Mouse (Mus musculus) liver, embryonic 14.5 days (tissue): ENCODE data around the gene Ugt1a7c. TPM values are rescaled to one million over a fixed set of nuclear protein-coding genes. Genes with fewer than 3 reads are reported as not detected.

Experiments
- ATAC-seq: fragments of 200-750 bp; cut with Nextera tagmentation; 2 replicates; pipeline ENCODE4 v1.8.0; 2017; ENCODE audit warnings: moderate number of reproducible peaks, mild to moderate bottlenecking, moderate library complexity; ENCODE audit not compliant: insufficient read depth
- DNase-seq, 3 experiments: peaks; one replicate each; pipeline ENCODE4 v3.0.0-alpha.2; 2012 to 2013; ENCODE audit warnings: low read depth in 3 of 3, low spot score in 3 of 3
- H3K27ac ChIP-seq: fragments of 300-500 bp; sonication (generic); 2 replicates; pipeline ENCODE4 v1.5.1; 2014; ENCODE audit warnings: moderate library complexity, mild to moderate bottlenecking, control low read depth, inconsistent platforms
- H3K27me3 ChIP-seq: fragments of 300-500 bp; sonication (generic); 2 replicates; pipeline ENCODE4 v1.6.1; 2014; ENCODE audit warnings: mild to moderate bottlenecking, low read length, moderate library complexity; ENCODE audit not compliant: control insufficient read depth, insufficient read depth
- H3K36me3 ChIP-seq: fragments of 300-500 bp; sonication (generic); replicated peaks from 2 replicates; pipeline ENCODE4 v1.6.1; 2014; ENCODE audit warnings: low read depth; ENCODE audit not compliant: control insufficient read depth, insufficient read depth
- H3K4me1 ChIP-seq, 2 experiments: fragments of 200-500 bp in 1 of 2; fragments of 300-500 bp in 1 of 2; sonication (generic) in 1 of 2; replicated peaks; 2 replicates each; pipeline ENCODE4 v1.6.1; 2012 to 2014; ENCODE audit warnings: antibody characterized with exemption in 1 of 2, inconsistent platforms in 1 of 2, low read length in 1 of 2; ENCODE audit not compliant: control insufficient read depth in 2 of 2, insufficient read depth in 2 of 2
- H3K4me2 ChIP-seq: fragments of 300-500 bp; sonication (generic); 2 replicates; pipeline ENCODE4 v1.6.1; 2014; ENCODE audit warnings: low read depth, mild to moderate bottlenecking, control low read depth, moderate library complexity
- H3K4me3 ChIP-seq, 2 experiments: fragments of 200-500 bp in 1 of 2; fragments of 300-500 bp in 1 of 2; sonication (generic) in 1 of 2; 2 replicates each; pipeline ENCODE4 v1.5.1; 2012 to 2014; ENCODE audit warnings: low read depth in 2 of 2, low read length in 2 of 2, mild to moderate bottlenecking in 2 of 2, control low read depth in 1 of 2, inconsistent platforms in 1 of 2, moderate library complexity in 1 of 2; ENCODE audit not compliant: insufficient read depth in 1 of 2
- H3K9ac ChIP-seq: fragments of 300-500 bp; sonication (generic); replicated peaks from 2 replicates; pipeline ENCODE4 v1.6.1; 2014; ENCODE audit warnings: mild to moderate bottlenecking, control low read depth, moderate library complexity
- H3K9me3 ChIP-seq: fragments of 300-500 bp; sonication (generic); 2 replicates; pipeline ENCODE4 v1.6.1; 2016; ENCODE audit warnings: low read length, mixed read lengths; ENCODE audit not compliant: control insufficient read depth
- CTCF ChIP-seq: IDR thresholded peaks from 2 replicates; pipeline ENCODE4 v1.5.1; 2016; ENCODE audit warnings: antibody characterized with exemption, low read depth, control low read depth
- EP300 ChIP-seq: IDR thresholded peaks from 2 replicates; pipeline ENCODE4 v1.6.1; 2016; ENCODE audit warnings: antibody characterized with exemption, low read depth
- WGBS: fragments of 180-500 bp; shearing (Covaris S2); extraction: QIAGEN DNeasy Blood & Tissue Kit; methylation state at CpG from one replicate; pipeline ENCODE4 v1.1.7; 2014; ENCODE audit not compliant: insufficient replicate concordance; 5-methylcytosine and 5-hydroxymethylcytosine counted together
- polyA plus RNA-seq, 2 experiments: library from polyadenylated mRNA; depleted of rRNA in 1 of 2; stranded (reverse) in 1 of 2; unstranded in 1 of 2; fragments of >200 nt; fragmentation: Nextera tagmentation in 1 of 2; extraction: Ambion mirVana in 1 of 2; gene quantifications; 2 replicates each; pipeline versions ENCODE4 v1.2.1 to v1.2.3; 2012 to 2014

Gene Ugt1a7c
- polyA plus RNA-seq, 2 experiments, result 1.1 to 1.8 TPM

DNA sequence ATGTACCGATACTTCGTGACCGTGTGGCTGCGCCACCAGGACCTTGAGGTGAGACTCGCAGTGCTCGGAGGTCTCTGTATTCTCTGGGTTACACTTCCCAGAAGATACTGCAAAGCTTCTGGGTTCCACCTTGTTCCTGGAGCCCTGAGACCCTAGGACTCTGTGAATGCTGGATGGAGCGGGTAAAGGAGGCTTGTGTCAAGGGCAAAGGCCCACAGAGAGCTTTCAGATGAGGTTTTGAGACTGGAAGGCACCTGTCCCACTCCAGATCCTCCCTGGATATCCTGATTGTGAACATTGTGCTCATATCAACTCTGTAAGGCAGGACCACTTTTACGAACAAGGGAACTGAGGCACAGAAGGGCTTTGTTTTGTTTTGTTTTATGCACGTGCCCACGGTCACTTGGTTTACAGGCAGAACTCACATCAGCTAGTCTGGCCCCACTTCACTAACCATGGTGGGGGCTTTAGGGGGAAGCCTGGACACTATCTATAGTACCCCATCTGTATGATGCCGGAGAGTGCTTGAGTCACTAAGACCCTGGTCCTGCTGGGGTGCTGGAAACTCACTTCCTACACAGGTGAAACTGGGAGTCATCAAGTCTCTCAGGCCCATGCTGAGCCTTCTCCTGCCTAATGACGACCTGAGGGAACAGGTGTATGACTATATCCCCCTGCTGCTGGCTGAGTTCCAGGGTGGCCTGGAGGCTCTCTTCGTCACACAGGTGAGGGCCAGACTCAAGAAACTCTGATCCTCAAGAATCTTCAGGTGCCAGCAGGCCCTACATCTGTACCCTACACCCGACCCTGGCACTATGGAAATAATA, 138.8 kb downstream of the Ugt1a7c start:
- H3K4me3 ChIP-seq, result no peak overlapping the region
- H3K9me3 ChIP-seq, result peaks cover 33% of the 10 kb centered on the region
- 49% methylated on average over 14 of the region's 14 CpGs for WGBS
- no peak overlapping the region for H3K27ac ChIP-seq
- no peak for TF ChIP-seq EP300
- no peak for TF ChIP-seq CTCF
- no peak overlapping the region for H3K9ac ChIP-seq
- no peaks in the 10 kb centered on the region for H3K36me3 ChIP-seq
- H3K4me2 ChIP-seq, result no peak overlapping the region
- H3K4me1 ChIP-seq, result no peaks in the 10 kb centered on the region
- ATAC-seq (no peak), DNase-seq (no peak)
- H3K27me3 ChIP-seq, result no peaks in the 10 kb centered on the region

DNA sequence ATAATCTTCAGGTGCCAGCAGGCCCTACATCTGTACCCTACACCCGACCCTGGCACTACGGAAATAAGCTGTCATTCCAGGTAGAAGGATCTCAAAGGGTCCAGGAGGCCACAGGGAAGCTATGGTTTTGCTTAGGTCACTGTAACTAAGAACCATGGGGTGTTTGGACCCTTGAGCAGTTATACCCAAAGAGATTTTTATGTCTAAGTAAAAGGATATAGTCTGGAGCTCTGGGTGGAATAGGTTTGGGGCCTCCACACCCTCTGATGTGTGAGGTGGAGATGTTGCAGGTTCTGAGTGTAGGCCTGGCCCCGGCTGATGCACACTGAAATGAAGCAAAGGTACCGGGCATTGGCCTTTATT, 139.4 kb downstream of the Ugt1a7c start:
- Histone ChIP-seq H3K27ac (no peak overlapping the region), H3K4me3 (no peak overlapping the region), H3K4me2 (no peak overlapping the region), H3K9ac (no peak overlapping the region), H3K4me1 (no peaks in the 10 kb centered on the region), H3K9me3 (peaks cover 35% of the 10 kb centered on the region), H3K27me3 (no peaks in the 10 kb centered on the region), H3K36me3 (no peaks in the 10 kb centered on the region)
- WGBS, result 44% methylated on average over 4 of the region's 4 CpGs
- no peak for TF ChIP-seq EP300
- TF ChIP-seq CTCF, result no peak
- ATAC-seq, result no peak
- no peak for DNase-seq

GRCm38 (mm10) chr1:88234646-88235045, 139.8 kb downstream of the Ugt1a7c start:
- Histone ChIP-seq H3K4me1 (no peaks in the 10 kb centered on the region), H3K4me3 (no peak overlapping the region), H3K9me3 (peaks cover 33% of the 10 kb centered on the region), H3K27me3 (no peaks in the 10 kb centered on the region), H3K4me2 (no peak overlapping the region), H3K9ac (no peak overlapping the region), H3K27ac (no peak overlapping the region), H3K36me3 (no peaks in the 10 kb centered on the region)
- ATAC-seq (no peak), DNase-seq (no peak)
- 27% methylated on average over 5 of the region's 5 CpGs for WGBS
- no peak for TF ChIP-seq CTCF
- no peak for TF ChIP-seq EP300

- no peak for DNase-seq
- H3K36me3 ChIP-seq, result no peaks in the 10 kb centered on the region
- WGBS, result 48% methylated on average over 11 of the region's 11 CpGs
- peaks cover 36% of the 10 kb centered on the region for H3K9me3 ChIP-seq
- H3K4me2 ChIP-seq, result no peak overlapping the region
- TF ChIP-seq EP300, result no peak
- no peak for TF ChIP-seq CTCF
- H3K9ac ChIP-seq, result no peak overlapping the region
- H3K27me3 ChIP-seq, result no peaks in the 10 kb centered on the region
- no peaks in the 10 kb centered on the region for H3K4me1 ChIP-seq
- H3K27ac ChIP-seq, result no peak overlapping the region
- H3K4me3 ChIP-seq, result no peak overlapping the region
- ATAC-seq, result peak; percentile 12; the same call in 1 of the 2 replicates
These were observed 140.4 kb downstream of the Ugt1a7c start for GRCm38 (mm10) chr1:88235046-88235893.

GRCm38 (mm10) chr1:88235894-88236415, 141.1 kb downstream of the Ugt1a7c start:
- TF ChIP-seq CTCF (no peak), EP300 (no peak)
- no peaks in the 10 kb centered on the region for H3K36me3 ChIP-seq
- H3K9me3 ChIP-seq, result peaks cover 43% of the 10 kb centered on the region
- 37% methylated on average over 4 of the region's 4 CpGs for WGBS
- no peak overlapping the region for H3K4me2 ChIP-seq
- H3K4me3 ChIP-seq, result no peak overlapping the region
- ATAC-seq, result no peak
- no peak overlapping the region for H3K9ac ChIP-seq
- no peaks in the 10 kb centered on the region for H3K4me1 ChIP-seq
- H3K27ac ChIP-seq, result no peak overlapping the region
- no peaks in the 10 kb centered on the region for H3K27me3 ChIP-seq
- DNase-seq, result no peak
